Mouse (Mus musculus) midbrain, embryonic 14.5 days (tissue): ENCODE data around the gene Tubb3. TPM values are rescaled to one million over a fixed set of nuclear protein-coding genes. Genes with fewer than 3 reads are reported as not detected.
"Not testable (repeated sequence)": the region's sequence is repeated elsewhere in the genome, so short reads cannot be mapped to it uniquely, and the experiment has no call there.

Experiments
- ATAC-seq: fragments of 200-750 bp; cut with Nextera tagmentation; 2 replicates; pipeline ENCODE4 v1.8.0; 2017; ENCODE audit warnings: moderate number of reproducible peaks, moderate library complexity; ENCODE audit not compliant: low FRiP score, low TSS enrichment
- DNase-seq: peaks from one replicate; pipeline ENCODE4 v3.0.0-alpha.2; 2015
- H3K27ac ChIP-seq: fragments of 300-500 bp; sonication (generic); replicated peaks from 2 replicates; pipeline ENCODE4 v1.5.1; 2014; ENCODE audit warnings: mild to moderate bottlenecking, low read depth, low read length, moderate library complexity
- H3K27me3 ChIP-seq: fragments of 300-500 bp; sonication (generic); 2 replicates; pipeline ENCODE4 v1.6.1; 2014; ENCODE audit warnings: low read length, control low read depth, mixed read lengths; ENCODE audit not compliant: control insufficient read depth, insufficient read depth
- H3K36me3 ChIP-seq: fragments of 300-500 bp; sonication (generic); 2 replicates; pipeline ENCODE4 v1.6.1; 2014; ENCODE audit warnings: low read length, control low read depth; ENCODE audit not compliant: control insufficient read depth, insufficient read depth
- H3K4me1 ChIP-seq: fragments of 300-500 bp; sonication (generic); 2 replicates; pipeline ENCODE4 v1.6.1; 2014; ENCODE audit warnings: mild to moderate bottlenecking, antibody characterized with exemption, low read length, control low read depth; ENCODE audit not compliant: control insufficient read depth, insufficient read depth
- H3K4me2 ChIP-seq: fragments of 300-500 bp; sonication (generic); 2 replicates; pipeline ENCODE4 v1.6.1; 2014; ENCODE audit warnings: mild to moderate bottlenecking, low read length, moderate library complexity
- H3K4me3 ChIP-seq: fragments of 300-500 bp; sonication (generic); replicated peaks from 2 replicates; pipeline ENCODE4 v1.5.1; 2014; ENCODE audit warnings: low read depth, low read length
- H3K9ac ChIP-seq: fragments of 300-500 bp; sonication (generic); replicated peaks from 2 replicates; pipeline ENCODE4 v1.6.1; 2014; ENCODE audit warnings: mild to moderate bottlenecking, low read length, moderate library complexity
- H3K9me3 ChIP-seq: fragments of 300-500 bp; sonication (generic); 2 replicates; pipeline ENCODE4 v1.6.1; 2016; ENCODE audit warnings: low read length, control low read depth, mixed read lengths; ENCODE audit not compliant: control insufficient read depth
- WGBS: fragments of 180-500 bp; shearing (Covaris S2); extraction: QIAGEN DNeasy Blood & Tissue Kit; methylation state at CpG from one replicate; pipeline ENCODE4 v1.1.7; 2014; 5-methylcytosine and 5-hydroxymethylcytosine counted together
- polyA plus RNA-seq: library from polyadenylated mRNA; unstranded; fragments of >200 nt; fragmentation: Nextera tagmentation; extraction: Ambion mirVana; gene quantifications from 2 replicates; pipeline ENCODE4 v1.2.1, GENCODE M21; 2014

The Tubb3 gene
- polyA plus RNA-seq, 1 experiment from 2014 or later, result 2,035 TPM

- DNase-seq (no peak), ATAC-seq (no peak)
- Histone ChIP-seq H3K27ac (no peak overlapping the region), H3K27me3 (no peaks in the 10 kb centered on the region), H3K4me3 (no peak overlapping the region), H3K36me3 (peaks cover 58% of the 10 kb centered on the region), H3K9me3 (no peaks in the 10 kb centered on the region), H3K4me2 (no peak overlapping the region), H3K9ac (no peak overlapping the region), H3K4me1 (no peaks in the 10 kb centered on the region)
- 95% methylated on average over 5 of the region's 5 CpGs for WGBS
These were observed 39.6 kb downstream of the Tubb3 start for GRCm38 (mm10) chr8:123450783-123451182.

GRCm38 (mm10) chr8:123451747-123452146 lies 40.5 kb downstream of the Tubb3 start:
- H3K27me3 ChIP-seq, H3K4me3 ChIP-seq, H3K4me2 ChIP-seq, H3K27ac ChIP-seq, H3K9me3 ChIP-seq, H3K9ac ChIP-seq, DNase-seq, H3K4me1 ChIP-seq, ATAC-seq: not testable (repeated sequence)
- 95% methylated on average over 12 of the region's 12 CpGs for WGBS
- peaks cover 68% of the 10 kb centered on the region for H3K36me3 ChIP-seq

DNA sequence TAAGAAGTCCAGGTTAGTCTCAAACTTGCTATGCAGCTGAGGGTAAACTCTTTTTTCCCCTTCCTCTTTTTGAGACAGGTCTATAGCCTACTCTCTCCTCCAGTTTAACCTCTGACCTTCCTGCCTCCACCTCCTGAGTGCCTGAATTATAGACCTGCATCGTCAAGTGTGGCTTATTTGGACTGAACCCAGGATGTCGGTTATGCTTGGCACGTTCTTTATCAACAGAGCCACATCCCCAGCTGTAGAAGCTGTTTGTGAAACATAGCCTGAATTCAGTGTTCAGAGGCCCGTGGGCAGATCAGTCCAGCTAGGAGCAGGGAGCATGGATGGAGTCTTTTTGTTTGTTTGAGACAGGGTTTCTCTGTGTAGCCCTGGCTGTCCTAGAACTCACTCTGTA lies 40.9 kb downstream of the Tubb3 start:
- WGBS, result 88% methylated on average over 4 of the region's 4 CpGs
- no peak overlapping the region for H3K4me2 ChIP-seq
- no peaks in the 10 kb centered on the region for H3K27me3 ChIP-seq
- DNase-seq, result no peak
- no peak overlapping the region for H3K4me3 ChIP-seq
- no peak overlapping the region for H3K27ac ChIP-seq
- no peak overlapping the region for H3K9ac ChIP-seq
- ATAC-seq, result no peak
- no peaks in the 10 kb centered on the region for H3K9me3 ChIP-seq
- no peaks in the 10 kb centered on the region for H3K4me1 ChIP-seq
- H3K36me3 ChIP-seq, result peaks cover 70% of the 10 kb centered on the region

- peaks cover 82% of the 10 kb centered on the region for H3K36me3 ChIP-seq
- no peak overlapping the region for H3K4me2 ChIP-seq
- H3K9ac ChIP-seq, result no peak overlapping the region
- DNase-seq (no peak), ATAC-seq (no peak)
- H3K27me3 ChIP-seq, result no peaks in the 10 kb centered on the region
- 82% methylated on average over 7 of the region's 7 CpGs for WGBS
- no peak overlapping the region for H3K27ac ChIP-seq
- H3K9me3 ChIP-seq, result no peaks in the 10 kb centered on the region
- no peak overlapping the region for H3K4me3 ChIP-seq
- no peaks in the 10 kb centered on the region for H3K4me1 ChIP-seq
These were observed 42.1 kb downstream of the Tubb3 start for GRCm38 (mm10) chr8:123453291-123453690.

GRCm38 (mm10) chr8:123453951-123454350 lies 42.7 kb downstream of the Tubb3 start:
- Histone ChIP-seq H3K36me3 (peaks cover 85% of the 10 kb centered on the region), H3K4me2 (no peak overlapping the region), H3K27me3 (no peaks in the 10 kb centered on the region), H3K27ac (no peak overlapping the region), H3K9me3 (no peaks in the 10 kb centered on the region), H3K4me3 (no peak overlapping the region), H3K9ac (no peak overlapping the region), H3K4me1 (no peaks in the 10 kb centered on the region)
- ATAC-seq, result no peak
- WGBS, result 83% methylated on average over 5 of the region's 5 CpGs
- DNase-seq, result no peak

GRCm38 (mm10) chr8:123454559-123454958 lies 43.3 kb downstream of the Tubb3 start:
- Histone ChIP-seq H3K4me1 (no peaks in the 10 kb centered on the region), H3K4me3 (no peak overlapping the region), H3K27me3 (no peaks in the 10 kb centered on the region), H3K9me3 (no peaks in the 10 kb centered on the region), H3K27ac (no peak overlapping the region), H3K9ac (no peak overlapping the region), H3K36me3 (peaks cover 87% of the 10 kb centered on the region), H3K4me2 (no peak overlapping the region)
- no peak for ATAC-seq
- no peak for DNase-seq
- WGBS, result 96% methylated on average over 6 of the region's 6 CpGs

- Histone ChIP-seq H3K4me3 (no peak overlapping the region), H3K27ac (no peak overlapping the region), H3K9me3 (no peaks in the 10 kb centered on the region), H3K4me2 (no peak overlapping the region), H3K36me3 (peaks cover 46% of the 10 kb centered on the region), H3K4me1 (no peaks in the 10 kb centered on the region), H3K27me3 (no peaks in the 10 kb centered on the region), H3K9ac (no peak overlapping the region)
- 94% methylated on average over 4 of the region's 4 CpGs for WGBS
- ATAC-seq (no peak), DNase-seq (no peak)
These were observed 52.4 kb downstream of the Tubb3 start for GRCm38 (mm10) chr8:123463651-123464050.

DNA sequence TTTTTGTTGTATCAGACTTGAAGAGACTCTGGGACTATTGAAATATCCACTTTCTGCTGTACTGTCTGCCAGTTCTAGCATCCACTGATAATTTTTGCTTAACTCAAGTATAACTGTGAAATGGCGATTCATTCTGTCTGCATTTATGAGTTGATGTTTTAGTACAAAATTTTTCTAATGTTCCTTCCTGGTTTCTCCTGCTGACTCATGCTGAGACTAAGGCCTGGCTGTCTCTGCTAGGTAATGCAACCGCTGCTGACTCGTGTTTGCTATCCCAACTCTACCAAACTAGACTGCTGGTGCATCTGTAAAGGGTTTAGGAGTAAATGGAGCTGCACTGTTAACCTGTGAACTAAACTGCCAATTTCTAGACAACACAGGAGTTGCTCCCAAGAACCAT lies 56.3 kb downstream of the Tubb3 start:
- no peaks in the 10 kb centered on the region for H3K27me3 ChIP-seq
- ATAC-seq (no peak), DNase-seq (no peak)
- H3K4me3 ChIP-seq, result no peak overlapping the region
- H3K4me2 ChIP-seq, result no peak overlapping the region
- H3K36me3 ChIP-seq, result peaks cover 12% of the 10 kb centered on the region
- no peak overlapping the region for H3K27ac ChIP-seq
- no peaks in the 10 kb centered on the region for H3K9me3 ChIP-seq
- 78% methylated on average over 3 of the region's 3 CpGs for WGBS
- no peaks in the 10 kb centered on the region for H3K4me1 ChIP-seq
- no peak overlapping the region for H3K9ac ChIP-seq
